Mouse (Mus musculus): ENCODE measurements around the gene Dmac2. TPM values are rescaled to one million over a fixed set of nuclear protein-coding genes. Genes with fewer than 3 reads are reported as not detected.

Dmac2 gene
- total and polyA plus RNA-seq, 2 experiments from 2014 or later: 71.3 to 80.4 TPM

DNA sequence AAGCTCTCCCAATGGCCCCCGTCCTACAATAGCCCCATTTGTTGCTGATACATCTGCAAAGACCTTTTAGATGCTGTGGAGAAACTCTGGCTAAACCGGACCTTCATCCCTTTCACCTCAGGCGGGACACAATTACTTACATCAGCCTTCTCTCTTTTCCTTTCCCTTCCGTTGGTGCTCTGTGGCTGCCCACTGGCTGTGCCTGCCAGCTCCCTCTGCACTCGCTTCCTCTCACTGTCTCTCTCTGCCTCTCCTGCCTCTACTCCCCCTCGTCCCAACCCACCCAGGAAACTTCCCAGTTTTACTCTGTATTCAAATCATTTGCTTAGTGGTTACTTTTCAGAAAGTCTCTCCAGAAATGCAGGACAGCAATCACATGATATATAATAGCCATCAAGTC lies 9.2 kb upstream of the Dmac2 start:
- Histone ChIP-seq H3K27ac (ENCODE audit: low read depth) (no peak overlapping the region), H3K4me1 (ENCODE audit: control insufficient read depth, insufficient read depth) (no peaks in the 10 kb centered on the region), H3K27me3 (ENCODE audit: control insufficient read depth, insufficient read depth, low read length) (no peaks in the 10 kb centered on the region), H3K9ac (replicated peaks; ENCODE audit: low read depth, low read length) (no peak overlapping the region), H3K4me3 (ENCODE audit: low read depth, low read length) (no peak overlapping the region), H3K9me3 (replicated peaks; ENCODE audit: control insufficient read depth, low read length) (no peaks in the 10 kb centered on the region), H3K36me3 (replicated peaks; ENCODE audit: control insufficient read depth, insufficient read depth, low read length) (no peaks in the 10 kb centered on the region), H3K4me2 (ENCODE audit: low read depth, low read length) (no peak overlapping the region)
- WGBS: 29% methylated on average over 6 of the region's 6 CpGs
- TF ChIP-seq EP300 (IDR thresholded peaks at IDR 0.05; ENCODE audit: low read depth) (no peak), CTCF (IDR thresholded peaks at IDR 0.05; ENCODE audit: low read depth) (no peak)
- ATAC-seq (ENCODE audit: insufficient read depth, low read depth) (no peak), DNase-seq (ENCODE audit: low spot score) (no peak)

GRCm38 (mm10) chr7:25611501-25611900 lies 7.7 kb upstream of the Dmac2 start:
- Histone ChIP-seq H3K4me1 (ENCODE audit: control insufficient read depth, insufficient read depth) (no peaks in the 10 kb centered on the region), H3K4me3 (ENCODE audit: low read depth, low read length) (no peak overlapping the region), H3K4me2 (ENCODE audit: low read depth, low read length) (no peak overlapping the region), H3K36me3 (replicated peaks; ENCODE audit: control insufficient read depth, insufficient read depth, low read length) (no peaks in the 10 kb centered on the region), H3K9ac (replicated peaks; ENCODE audit: low read depth, low read length) (no peak overlapping the region), H3K27ac (ENCODE audit: low read depth) (no peak overlapping the region), H3K27me3 (ENCODE audit: control insufficient read depth, insufficient read depth, low read length) (no peaks in the 10 kb centered on the region), H3K9me3 (replicated peaks; ENCODE audit: control insufficient read depth, low read length) (no peaks in the 10 kb centered on the region)
- 43% methylated on average over 7 of the region's 7 CpGs for WGBS
- TF ChIP-seq CTCF (IDR thresholded peaks at IDR 0.05; ENCODE audit: low read depth): no peak
- TF ChIP-seq EP300 (IDR thresholded peaks at IDR 0.05; ENCODE audit: low read depth): no peak
- ATAC-seq (ENCODE audit: insufficient read depth, low read depth) (no peak), DNase-seq (ENCODE audit: low spot score) (no peak)

DNA sequence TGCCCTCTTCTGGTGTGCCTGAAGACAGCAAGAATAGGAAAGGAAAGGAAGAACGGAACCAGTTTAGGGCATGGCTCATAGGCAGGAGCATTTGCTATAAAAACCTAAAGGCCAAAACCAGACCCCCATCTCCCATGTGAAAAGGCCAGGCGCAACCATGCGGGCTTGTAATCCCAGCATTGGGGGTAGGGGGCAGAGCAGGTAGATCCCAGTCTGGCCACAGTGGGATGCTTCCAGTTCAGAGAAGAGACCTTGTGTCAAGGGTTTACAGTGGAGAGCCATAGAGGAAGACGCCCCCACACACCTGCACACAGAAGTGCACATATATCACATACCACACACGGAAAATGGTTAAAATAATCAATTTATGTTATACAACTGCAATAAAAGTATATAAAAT lies 5.1 kb upstream of the Dmac2 start:
- no peaks in the 10 kb centered on the region for H3K9me3 ChIP-seq (replicated peaks; ENCODE audit: control insufficient read depth, low read length)
- no peak overlapping the region for H3K27ac ChIP-seq (ENCODE audit: low read depth)
- ATAC-seq (ENCODE audit: insufficient read depth, low read depth) (no peak), DNase-seq (ENCODE audit: low spot score) (no peak)
- no peak overlapping the region for H3K4me3 ChIP-seq (ENCODE audit: low read depth, low read length)
- H3K4me1 ChIP-seq (ENCODE audit: control insufficient read depth, insufficient read depth): no peaks in the 10 kb centered on the region; the same call in 1 of the 2 replicates
- no peak overlapping the region for H3K4me2 ChIP-seq (ENCODE audit: low read depth, low read length)
- H3K27me3 ChIP-seq (ENCODE audit: control insufficient read depth, insufficient read depth, low read length): no peaks in the 10 kb centered on the region
- H3K9ac ChIP-seq (replicated peaks; ENCODE audit: low read depth, low read length): no peak overlapping the region
- H3K36me3 ChIP-seq (replicated peaks; ENCODE audit: control insufficient read depth, insufficient read depth, low read length): no peaks in the 10 kb centered on the region
- TF ChIP-seq EP300 (IDR thresholded peaks at IDR 0.05; ENCODE audit: low read depth): no peak
- TF ChIP-seq CTCF (IDR thresholded peaks at IDR 0.05; ENCODE audit: low read depth): no peak
- 86% methylated on average over 5 of the region's 5 CpGs for WGBS

DNA sequence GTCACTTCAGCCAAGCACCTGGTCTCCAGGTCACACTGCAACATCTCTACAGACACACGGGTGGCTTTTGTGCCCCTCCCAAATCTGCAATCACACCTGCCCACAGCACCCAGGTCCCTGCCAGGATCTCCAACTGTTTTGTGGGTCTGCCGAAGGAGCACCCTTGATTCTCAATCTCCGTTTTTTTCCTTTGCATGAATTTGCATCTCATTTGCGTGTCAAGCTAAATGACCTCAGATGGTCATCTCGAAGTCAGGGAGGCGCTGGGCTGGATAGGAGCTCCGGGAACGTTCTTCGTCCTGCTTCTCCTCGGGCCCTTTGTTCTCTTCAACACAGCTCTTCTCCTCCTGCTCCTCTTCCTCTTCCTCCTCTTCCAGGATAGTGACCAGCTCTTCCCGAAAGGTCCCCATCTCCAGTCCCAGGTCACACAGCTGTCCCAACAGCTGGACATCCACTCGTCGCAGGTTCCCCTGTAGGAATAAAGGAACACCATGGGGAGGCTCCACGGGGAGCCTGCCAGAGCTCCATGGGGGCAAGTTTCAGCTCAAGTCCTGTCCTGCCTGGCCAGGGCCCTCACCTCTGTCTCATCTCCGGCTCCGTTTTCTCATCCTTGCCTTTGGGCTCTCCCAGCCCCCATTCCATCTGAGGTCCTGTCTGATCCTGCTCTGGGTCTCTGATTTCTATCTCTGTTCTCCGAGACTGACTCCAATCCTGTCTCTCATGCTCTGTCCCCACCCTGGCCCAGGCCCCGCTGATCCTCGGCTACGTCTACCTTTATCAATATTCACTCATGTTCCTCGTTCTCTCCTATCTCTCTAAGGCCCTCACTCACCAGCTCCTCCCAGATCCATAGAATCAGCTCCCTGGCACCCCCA lies 4.1 kb upstream of the Dmac2 start:
- Histone ChIP-seq H3K9me3 (replicated peaks; ENCODE audit: control insufficient read depth, low read length) (no peaks in the 10 kb centered on the region), H3K4me3 (ENCODE audit: low read depth, low read length) (no peak overlapping the region), H3K9ac (replicated peaks; ENCODE audit: low read depth, low read length) (no peak overlapping the region), H3K27ac (ENCODE audit: low read depth) (no peak overlapping the region), H3K27me3 (ENCODE audit: control insufficient read depth, insufficient read depth, low read length) (no peaks in the 10 kb centered on the region), H3K4me2 (ENCODE audit: low read depth, low read length) (no peak overlapping the region), H3K4me1 (ENCODE audit: control insufficient read depth, insufficient read depth) (peaks cover 6% of the 10 kb centered on the region), H3K36me3 (replicated peaks; ENCODE audit: control insufficient read depth, insufficient read depth, low read length) (no peaks in the 10 kb centered on the region)
- DNase-seq (ENCODE audit: low spot score) (no peak), ATAC-seq (ENCODE audit: insufficient read depth, low read depth) (no peak)
- TF ChIP-seq EP300 (IDR thresholded peaks at IDR 0.05; ENCODE audit: low read depth) (no peak), CTCF (IDR thresholded peaks at IDR 0.05; ENCODE audit: low read depth) (no peak)
- WGBS: 55% methylated on average over 21 of the region's 21 CpGs

- H3K4me1 ChIP-seq (ENCODE audit: control insufficient read depth, insufficient read depth): peaks cover 8% of the 10 kb centered on the region
- no peak within 1 kb of the TSS for H3K27ac ChIP-seq (ENCODE audit: low read depth)
- H3K9ac ChIP-seq (replicated peaks; ENCODE audit: low read depth, low read length): no peak within 1 kb of the TSS
- no peak within 1 kb of the TSS for H3K4me3 ChIP-seq (ENCODE audit: low read depth, low read length)
- ATAC-seq (ENCODE audit: insufficient read depth, low read depth): no peak
- H3K9me3 ChIP-seq (replicated peaks; ENCODE audit: control insufficient read depth, low read length): no peaks in the 10 kb centered on the region
- 57% methylated on average over 5 of the region's 5 CpGs for WGBS
- no peak for DNase-seq (ENCODE audit: low spot score)
- TF ChIP-seq CTCF (IDR thresholded peaks at IDR 0.05; ENCODE audit: low read depth) (no peak), EP300 (IDR thresholded peaks at IDR 0.05; ENCODE audit: low read depth) (no peak)
- no peak within 1 kb of the TSS for H3K4me2 ChIP-seq (ENCODE audit: low read depth, low read length)
- no peaks in the 10 kb centered on the region for H3K36me3 ChIP-seq (replicated peaks; ENCODE audit: control insufficient read depth, insufficient read depth, low read length)
- H3K27me3 ChIP-seq (ENCODE audit: control insufficient read depth, insufficient read depth, low read length): no peaks in the 10 kb centered on the region
Observed at GRCm38 (mm10) chr7:25615706-25616011, 3.6 kb upstream of the Dmac2 start, which contains the start of gene Erich4. Gene Erich4, minus strand, starts transcription at chr7:25615892.
